Mouse (Mus musculus) ES-E14 (cell line): ENCODE results near the gene Zcchc24. TPM values are rescaled to one million over a fixed set of nuclear protein-coding genes. Genes with fewer than 3 reads are reported as not detected.

Experiments
- DNase-seq: peaks from one replicate; pipeline ENCODE4 v3.0.0-alpha.2; 2013; ENCODE audit warnings: low read depth, low spot score
- H3K27ac ChIP-seq: 2 replicates; pipeline ENCODE4 v1.5.1; 2012; ENCODE audit warnings: low read depth, mild to moderate bottlenecking, low read length, moderate library complexity, mixed read lengths; ENCODE audit not compliant: poor library complexity, insufficient read depth, severe bottlenecking
- H3K36me3 ChIP-seq: 2 replicates; pipeline ENCODE4 v1.6.1; 2012; ENCODE audit warnings: mild to moderate bottlenecking, low read length, moderate library complexity, mixed read lengths; ENCODE audit not compliant: control insufficient read depth, poor library complexity, insufficient read depth, severe bottlenecking
- H3K4me1 ChIP-seq, 2 experiments: fragments of 150-350 bp in 1 of 2; sonication (generic) in 1 of 2; 2 replicates each; pipeline ENCODE4 v1.6.1; 2012; ENCODE audit warnings: low read length in 2 of 2, mild to moderate bottlenecking in 1 of 2, mixed read lengths in 1 of 2; ENCODE audit not compliant: control insufficient read depth in 2 of 2, insufficient read depth in 2 of 2, poor library complexity in 1 of 2
- H3K4me3 ChIP-seq, 2 experiments: fragments of 150-350 bp in 1 of 2; sonication (generic) in 1 of 2; 2 replicates each; pipeline ENCODE4 v1.5.1; 2012; ENCODE audit warnings: low read length in 2 of 2, low read depth in 1 of 2, mild to moderate bottlenecking in 1 of 2, mixed read lengths in 1 of 2; ENCODE audit not compliant: insufficient read depth in 1 of 2, poor library complexity in 1 of 2, severe bottlenecking in 1 of 2
- H3K9ac ChIP-seq: 2 replicates; pipeline ENCODE4 v1.6.1; 2012; ENCODE audit warnings: low read depth, mild to moderate bottlenecking, low read length, mixed read lengths; ENCODE audit not compliant: poor library complexity, insufficient read depth, severe bottlenecking
- H3K9me3 ChIP-seq: fragments of 150-350 bp; sonication (generic); 2 replicates; pipeline ENCODE4 v1.6.1; 2012; ENCODE audit warnings: low read depth, mild to moderate bottlenecking, low read length; ENCODE audit not compliant: control insufficient read depth, insufficient read depth
- CHD2 ChIP-seq: IDR thresholded peaks from 2 replicates; pipeline ENCODE4 v1.6.1; 2014; ENCODE audit warnings: mild to moderate bottlenecking, low read depth, low read length, inconsistent platforms
- HCFC1 ChIP-seq: IDR thresholded peaks from 2 replicates; pipeline ENCODE4 v1.6.1; 2012; ENCODE audit warnings: low read length, inconsistent platforms, borderline replicate concordance; ENCODE audit not compliant: insufficient read depth
- MAFK ChIP-seq: IDR thresholded peaks from 2 replicates; pipeline ENCODE4 v1.6.1; 2014; ENCODE audit warnings: mild to moderate bottlenecking, low read depth, low read length, inconsistent platforms; ENCODE audit not compliant: insufficient read depth
- ZC3H11A ChIP-seq: IDR thresholded peaks from 2 replicates; pipeline ENCODE4 v1.6.1; 2012; ENCODE audit warnings: low read depth, mild to moderate bottlenecking, inconsistent platforms, low read length, borderline replicate concordance
- ZNF384 ChIP-seq: IDR thresholded peaks from 2 replicates; pipeline ENCODE4 v1.6.1; 2012; ENCODE audit warnings: low read depth, low read length, inconsistent platforms
- in situ Hi-C, 2 experiments: fragments of 600-800 bp; cut with MboI; formaldehyde crosslinking; loops; one replicate each; pipeline ENCODE4 v1.15.1; 2025; ENCODE audit warnings: low sequenced_read_pairs in 2 of 2, inconsistent platforms in 1 of 2; ENCODE audit not compliant: unreplicated experiment in 2 of 2
- total RNA-seq: library from RNA; depleted of rRNA; stranded (reverse); fragments of 300-350 nt; gene quantifications from 2 replicates; pipeline ENCODE4 v1.2.3, GENCODE M21; 2012

The Zcchc24 gene
- total RNA-seq, 1 experiment, result 4.1 TPM

DNA sequence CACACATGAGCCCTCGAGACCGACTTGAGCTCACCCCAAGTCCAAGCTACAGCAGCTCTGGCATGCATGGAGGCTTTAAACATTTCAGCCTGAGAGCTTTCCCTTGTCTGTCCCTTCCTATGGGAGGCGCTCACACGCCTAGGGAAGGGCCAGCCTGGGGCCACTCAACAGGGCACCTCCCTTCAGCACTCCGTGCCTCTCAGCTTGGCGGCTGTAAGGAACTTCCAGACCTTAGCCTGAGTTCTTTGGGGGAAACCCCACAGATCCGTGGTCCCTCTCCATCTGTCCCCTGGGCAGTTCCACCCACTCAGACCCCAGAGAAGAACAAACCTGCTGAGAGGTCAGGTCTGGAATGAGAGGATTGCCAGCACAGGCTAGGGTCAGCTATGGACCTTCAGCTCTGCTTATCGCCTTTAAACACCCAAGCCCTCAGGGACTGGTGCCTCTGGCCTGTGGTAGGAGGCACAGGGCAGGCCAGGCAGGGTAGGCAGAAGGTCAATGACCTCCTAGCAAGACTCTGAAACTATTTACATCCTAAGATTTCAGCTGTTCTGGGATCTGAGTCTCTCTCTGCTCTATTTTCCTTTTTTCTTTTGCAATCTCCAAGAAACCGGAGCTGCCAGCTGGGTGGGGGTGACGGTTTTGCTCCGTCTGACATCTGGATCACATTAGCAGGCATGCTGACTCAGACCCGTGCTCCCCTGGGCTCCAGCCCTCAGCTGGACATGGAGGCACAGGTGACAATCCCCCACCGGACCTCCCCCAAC is 19.5 kb downstream of the Zcchc24 start:
- Histone ChIP-seq H3K4me3 (no peak overlapping the region), H3K4me1 (peaks cover 1 to 29% of the 10 kb centered on the region in 2 experiments; a peak in 2 of 4 replicates), H3K36me3 (no peaks in the 10 kb centered on the region), H3K9me3 (no peaks in the 10 kb centered on the region), H3K9ac (no peak overlapping the region), H3K27ac (no peak overlapping the region)
- DNase-seq, result no peak
- in situ Hi-C loops, result no loop called here
- TF ChIP-seq CHD2, result no peak
- TF ChIP-seq ZNF384, result no peak
- TF ChIP-seq HCFC1, result no peak
- TF ChIP-seq ZC3H11A, result no peak
- no peak for TF ChIP-seq MAFK

DNA sequence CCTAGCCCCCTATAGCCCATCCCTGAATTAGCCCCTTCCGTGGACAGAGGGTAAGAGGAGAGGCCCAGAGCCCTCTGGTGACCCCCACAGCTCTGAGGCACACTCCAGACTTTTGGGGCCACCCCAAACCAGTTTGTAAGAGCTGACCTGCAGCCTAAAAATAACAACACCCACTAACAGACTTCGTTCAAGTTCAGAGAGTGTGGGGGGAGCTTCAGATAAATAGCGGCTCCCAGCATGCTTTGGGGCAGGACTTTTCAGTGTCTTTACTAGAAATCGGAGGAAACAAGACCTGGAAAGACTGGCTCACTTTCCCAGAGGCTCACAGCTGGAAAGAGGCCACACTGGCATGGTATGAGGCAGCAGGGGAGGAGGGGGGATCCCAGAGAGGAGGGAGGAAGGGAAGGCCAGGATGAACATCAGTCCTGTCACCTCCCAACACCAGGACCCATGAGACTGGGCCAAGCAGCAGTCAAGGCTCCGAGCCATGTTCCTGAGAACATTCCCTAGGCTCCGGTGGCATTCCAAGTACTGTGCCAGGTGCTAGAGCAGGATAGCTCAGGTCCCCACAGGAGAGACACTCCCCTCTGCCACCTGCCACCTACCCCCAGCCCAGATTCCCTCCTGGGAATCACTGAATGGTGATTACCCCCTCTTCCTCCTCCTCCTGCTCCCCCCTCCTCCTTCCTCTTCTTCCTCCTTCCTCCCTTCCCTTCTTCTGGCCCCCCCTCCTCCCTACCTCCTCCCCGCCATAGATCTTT is 20.7 kb downstream of the Zcchc24 start:
- Histone ChIP-seq H3K4me3 (no peak overlapping the region), H3K4me1 (peaks cover 1 to 27% of the 10 kb centered on the region in 2 experiments; a peak in 2 of 4 replicates), H3K27ac (no peak overlapping the region), H3K9me3 (no peaks in the 10 kb centered on the region), H3K9ac (no peak overlapping the region), H3K36me3 (no peaks in the 10 kb centered on the region)
- no peak for TF ChIP-seq MAFK
- TF ChIP-seq ZC3H11A, result no peak
- TF ChIP-seq HCFC1, result no peak
- TF ChIP-seq ZNF384, result no peak
- TF ChIP-seq CHD2, result no peak
- in situ Hi-C loops, result no loop called here
- DNase-seq, result no peak

DNA sequence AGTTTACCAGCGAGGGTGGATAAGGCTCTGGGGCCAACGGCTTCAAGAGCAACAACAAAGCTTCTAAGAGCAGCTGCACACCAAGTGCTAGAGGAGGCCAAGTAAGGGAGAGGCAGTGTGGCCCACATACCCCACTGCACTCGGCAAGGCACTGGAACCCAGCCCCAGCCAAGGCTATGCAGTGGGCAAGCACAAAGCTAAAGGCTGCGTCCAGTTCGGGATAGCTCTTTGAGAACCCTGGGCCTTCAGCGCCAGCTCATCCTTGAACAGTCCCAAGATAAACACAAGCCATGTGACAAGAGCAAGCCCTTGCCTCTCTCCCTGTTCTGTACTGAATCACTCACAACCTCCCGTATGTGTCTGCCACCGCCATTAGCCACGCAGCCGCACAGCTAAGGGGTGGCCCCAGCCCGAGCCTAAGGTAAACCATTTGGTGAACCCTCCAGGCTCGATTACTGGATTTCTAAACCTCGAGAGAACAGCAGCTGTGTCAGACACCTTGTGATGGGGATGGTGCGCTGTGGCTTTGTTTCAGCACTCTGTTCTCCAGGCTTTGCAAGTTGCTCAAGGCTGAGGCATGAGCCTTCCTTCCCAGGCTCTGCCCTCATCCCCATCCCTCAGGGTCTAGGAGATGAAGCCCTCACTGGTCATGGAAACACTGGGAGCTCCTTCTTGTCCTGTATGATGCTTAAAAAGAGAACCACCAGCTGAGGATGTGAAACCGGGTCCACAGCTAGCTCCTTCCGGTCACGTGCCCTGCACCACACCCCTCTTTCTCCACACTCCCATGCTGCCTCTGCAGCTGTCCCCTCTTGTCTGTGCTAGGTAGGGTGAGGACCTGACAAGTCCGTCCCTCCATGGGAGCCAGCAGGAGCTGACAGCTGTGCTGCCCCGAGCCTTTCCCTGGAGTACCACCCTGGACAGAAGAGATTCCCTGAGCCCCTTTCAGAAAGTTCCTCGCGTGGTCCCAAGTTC is 21.6 kb downstream of the Zcchc24 start:
- Histone ChIP-seq H3K9ac (no peak overlapping the region; the same call in 1 of the 2 replicates), H3K36me3 (no peaks in the 10 kb centered on the region), H3K4me3 (no peak overlapping the region), H3K9me3 (no peaks in the 10 kb centered on the region), H3K27ac (no peak overlapping the region), H3K4me1 (peaks cover 1 to 25% of the 10 kb centered on the region in 2 experiments; a peak in 2 of 4 replicates)
- no peak for DNase-seq
- no peak for TF ChIP-seq MAFK
- no peak for TF ChIP-seq CHD2
- in situ Hi-C loops, result no loop called here

DNA sequence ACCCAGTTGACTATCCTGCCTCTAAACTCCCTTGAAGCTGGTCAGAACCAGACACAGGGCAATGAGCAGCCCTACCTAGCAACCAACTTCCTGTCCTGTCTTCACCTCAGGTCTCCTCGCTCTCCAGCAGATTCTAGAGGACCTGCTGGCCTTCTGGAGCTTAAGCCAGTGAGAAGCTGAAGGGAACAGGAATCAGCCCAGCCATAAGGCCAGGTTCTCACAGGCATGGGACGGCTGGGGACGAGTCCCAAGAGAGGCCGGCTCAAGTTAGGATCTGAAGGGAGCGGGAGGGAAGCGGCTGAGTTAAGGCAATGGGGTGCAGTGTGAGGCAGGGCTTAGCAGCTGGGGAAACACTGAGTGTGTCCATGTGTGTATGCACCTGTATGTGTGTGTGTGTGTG is 22.5 kb downstream of the Zcchc24 start:
- H3K9ac ChIP-seq, result no peak overlapping the region
- DNase-seq, result no peak
- H3K4me3 ChIP-seq, result no peak overlapping the region
- H3K9me3 ChIP-seq, result no peaks in the 10 kb centered on the region
- in situ Hi-C loops, result no loop called here
- H3K4me1 ChIP-seq, result peaks cover 1 to 27% of the 10 kb centered on the region in 2 experiments; a peak in 2 of 4 replicates
- no peak for TF ChIP-seq MAFK
- TF ChIP-seq CHD2, result no peak
- TF ChIP-seq ZNF384, result no peak
- TF ChIP-seq HCFC1, result no peak
- TF ChIP-seq ZC3H11A, result no peak
- no peak overlapping the region for H3K27ac ChIP-seq
- H3K36me3 ChIP-seq, result no peaks in the 10 kb centered on the region
